ENCODE assay signal across 8 mouse cellular contexts in the genomic region with DNA sequence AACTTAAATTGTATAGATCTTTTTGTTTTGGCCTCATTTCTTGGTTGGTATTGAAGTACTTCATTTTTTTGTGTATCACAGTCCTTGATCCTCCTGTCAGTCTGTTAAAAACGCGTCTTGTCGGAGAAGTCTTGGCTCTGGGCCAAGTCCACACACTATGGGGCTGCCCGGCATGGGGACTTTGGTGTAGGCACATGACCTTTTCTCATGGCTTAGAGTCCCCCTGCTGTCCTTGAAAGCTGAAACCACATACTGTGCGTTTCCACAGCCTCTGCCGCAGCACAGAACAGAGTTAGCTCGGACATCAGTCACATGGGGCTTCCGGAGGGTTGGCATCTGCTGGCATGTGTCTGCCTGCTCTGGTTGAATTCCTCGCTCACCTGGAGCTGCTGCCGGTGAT. TPM values are rescaled to one million over a fixed set of nuclear protein-coding genes. Genes with fewer than 3 reads are reported as not detected.
DNase-seq lines count a peak whose midpoint lies in the region; ATAC-seq and TF ChIP-seq lines count a peak whose summit lies in the region.

No protein-coding gene starts in this region.

- H3K27ac ChIP-seq in heart, postnatal 0 days (ENCODE audit: low read depth) = no peak overlapping the region
- H3K27ac ChIP-seq in liver, postnatal 0 days (ENCODE audit: low read depth) = no peak overlapping the region

- no peak overlapping the region for H3K9ac ChIP-seq in heart, postnatal 0 days (replicated peaks; ENCODE audit: low read depth, low read length)
- H3K9ac ChIP-seq in liver, postnatal 0 days (replicated peaks) = no peak overlapping the region

- H3K9me3 ChIP-seq in heart, postnatal 0 days (replicated peaks; ENCODE audit: control insufficient read depth, low read length) = no peaks in the 10 kb centered on the region
- H3K9me3 ChIP-seq in liver, postnatal 0 days (ENCODE audit: low read length) = no peaks in the 10 kb centered on the region

- no peaks in the 10 kb centered on the region for H3K36me3 ChIP-seq in heart, postnatal 0 days (replicated peaks; ENCODE audit: control insufficient read depth, insufficient read depth, low read length)
- H3K36me3 ChIP-seq in liver, postnatal 0 days (replicated peaks; ENCODE audit: insufficient read depth, low read length) = no peaks in the 10 kb centered on the region

- H3K27me3 ChIP-seq in heart, postnatal 0 days (ENCODE audit: control insufficient read depth, insufficient read depth, low read length) = no peaks in the 10 kb centered on the region
- H3K27me3 ChIP-seq in liver, postnatal 0 days (ENCODE audit: insufficient read depth, low read length) = no peaks in the 10 kb centered on the region

- TF ChIP-seq EP300 in heart, postnatal 0 days (IDR thresholded peaks at IDR 0.05; ENCODE audit: low read depth) = 0 out of 2 replicates have a peak, but pooled peaks have one; percentile 14
- no peak for TF ChIP-seq EP300 in liver, postnatal 0 days (IDR thresholded peaks at IDR 0.05; ENCODE audit: low read depth)

- 27% methylated on average over 10 of the region's 10 CpGs for WGBS in heart, postnatal 0 days
- 59% methylated on average over 10 of the region's 10 CpGs for WGBS in liver, postnatal 0 days (ENCODE audit: insufficient replicate concordance)

- TF ChIP-seq CTCF in heart, postnatal 0 days (IDR thresholded peaks at IDR 0.05; ENCODE audit: low read depth) = peak; percentile 28
- no peak for TF ChIP-seq CTCF in liver, postnatal 0 days (IDR thresholded peaks at IDR 0.05; ENCODE audit: low read depth)

- peaks cover 4% of the 10 kb centered on the region; the same call in 1 of the 2 replicates for H3K4me1 ChIP-seq in heart, postnatal 0 days (ENCODE audit: control insufficient read depth, insufficient read depth)
- H3K4me1 ChIP-seq in liver, postnatal 0 days (ENCODE audit: insufficient read depth) = no peaks in the 10 kb centered on the region

- H3K4me3 ChIP-seq in heart, postnatal 0 days (ENCODE audit: low read depth, low read length) = no peak overlapping the region
- H3K4me3 ChIP-seq in liver, postnatal 0 days (ENCODE audit: low read depth, low read length) = no peak overlapping the region

- peak; percentile 86 for ATAC-seq in heart, postnatal 0 days (ENCODE audit: insufficient read depth, low read depth)
- ATAC-seq in liver, postnatal 0 days = 0 out of 2 replicates have a peak, but pooled peaks have one; percentile 35

- peak; percentile 47 for DNase-seq in lung, postnatal 10 days
- no peak for DNase-seq in lung, postnatal 14 days
- DNase-seq in cerebellum, adult 18-20 months = peak; percentile 45 to 51
- DNase-seq in heart, postnatal 0 days (ENCODE audit: low spot score) = peak; percentile 77
- DNase-seq in liver, postnatal 0 days = no peak
- no peak for DNase-seq in spleen, postnatal 36 days (ENCODE audit: low spot score in 2 of 2)
- DNase-seq in T-cell, adult 2 months (ENCODE audit: low spot score) = no peak
- no peak for DNase-seq in layer of hippocampus, adult 18-20 months (ENCODE audit: low spot score in 2 of 2)

- peak overlapping the region; percentile 8; the same call in 1 of the 2 replicates for H3K4me2 ChIP-seq in heart, postnatal 0 days (ENCODE audit: low read depth, low read length)
- no peak overlapping the region for H3K4me2 ChIP-seq in liver, postnatal 0 days (ENCODE audit: low read depth, low read length)

RNA-seq across cellular contexts. Expression of a gene that starts 36.5 kb away (rescaled TPM):
- 3.1 and 7.4 TPM in 2 replicates for total RNA-seq in heart, postnatal 0 days (2014; rRNA removed; ENCODE audit: low replicate concordance)
- polyA plus RNA-seq in heart, postnatal 0 days (2015; fragmentation: Nextera tagmentation; extraction: Ambion mirVana) = 2.2 and 2.3 TPM in 2 replicates
- polyA plus RNA-seq in liver, postnatal 0 days (2015; fragmentation: Nextera tagmentation; extraction: Ambion mirVana) = 0.13 and 0.29 TPM in 2 replicates
- total RNA-seq in layer of hippocampus, adult 18-20 months (2021) = 10 to 100 TPM in 1 of 2 experiments, 1 to 10 TPM in 1; 9.6 to 11.9 TPM

RNA-seq across cellular contexts. Expression of a gene that starts 45.8 kb away (rescaled TPM):
- total RNA-seq in heart, postnatal 0 days (2014; rRNA removed; ENCODE audit: low replicate concordance) = 4.1 and 6.3 TPM in 2 replicates
- 2.6 and 3.2 TPM in 2 replicates for polyA plus RNA-seq in heart, postnatal 0 days (2015; fragmentation: Nextera tagmentation; extraction: Ambion mirVana)
- 1.1 and 1.8 TPM in 2 replicates for polyA plus RNA-seq in liver, postnatal 0 days (2015; fragmentation: Nextera tagmentation; extraction: Ambion mirVana)
- total RNA-seq in layer of hippocampus, adult 18-20 months (2021) = 10 to 100 TPM; 10.4 to 11.4 TPM

Comparison
In these comparisons a context has a peak if more than half of its experiments do, and no peak if none do; other contexts are left out.
1. DNase-seq: peak in lung, postnatal 10 days (single experiment), cerebellum, adult 18-20 months (2 of 2) and heart, postnatal 0 days (single experiment); none in lung, postnatal 14 days (single experiment), liver, postnatal 0 days (single experiment), spleen, postnatal 36 days (0 of 2), T-cell, adult 2 months (single experiment) and layer of hippocampus, adult 18-20 months (0 of 2).